Mouse (Mus musculus) G1E (cell line): ENCODE data around the gene Haspin.

Experiments
- CTCF ChIP-seq: IDR thresholded peaks from 2 replicates; pipeline ENCODE4 v1.5.1; 2012; ENCODE audit warnings: low read depth, low read length, inconsistent platforms, mixed read lengths
- GATA1 ChIP-seq: IDR thresholded peaks from 2 replicates; pipeline ENCODE4 v1.6.1; 2012; ENCODE audit warnings: borderline replicate concordance, low read length, inconsistent platforms, mixed read lengths
- GATA2 ChIP-seq: IDR thresholded peaks from 2 replicates; pipeline ENCODE4 v1.6.1; 2012; ENCODE audit warnings: low read depth, low read length, inconsistent platforms, borderline replicate concordance
- POLR2AphosphoS5 ChIP-seq: IDR thresholded peaks from 2 replicates; pipeline ENCODE4 v1.6.1; 2012; ENCODE audit warnings: low read depth, low read length, inconsistent platforms; ENCODE audit not compliant: insufficient replicate concordance
- TAL1 ChIP-seq: conservative IDR thresholded peaks from 2 replicates; pipeline ENCODE4 v1.6.1; 2012; ENCODE audit warnings: low read depth, low read length, inconsistent platforms, mixed read lengths

GRCm38 (mm10) chr11:73098860-73099259 is 39.2 kb downstream of the Haspin start:
- TF ChIP-seq CTCF (no peak), GATA2 (no peak), POLR2AphosphoS5 (no peak), GATA1 (no peak), TAL1 (no peak)
